Mouse (Mus musculus): ENCODE results near the gene Dusp22.

- no peak for TF ChIP-seq POLR2A (IDR thresholded peaks at IDR 0.05; ENCODE audit: borderline replicate concordance, low read depth, low read length)
- TF ChIP-seq CTCF (IDR thresholded peaks at IDR 0.05; ENCODE audit: low read depth, low read length): no peak
These were observed 70.5 kb downstream of the Dusp22 start for GRCm38 (mm10) chr13:30730104-30730793.
